Mouse (Mus musculus): ENCODE data around the gene Stxbp4.

DNA sequence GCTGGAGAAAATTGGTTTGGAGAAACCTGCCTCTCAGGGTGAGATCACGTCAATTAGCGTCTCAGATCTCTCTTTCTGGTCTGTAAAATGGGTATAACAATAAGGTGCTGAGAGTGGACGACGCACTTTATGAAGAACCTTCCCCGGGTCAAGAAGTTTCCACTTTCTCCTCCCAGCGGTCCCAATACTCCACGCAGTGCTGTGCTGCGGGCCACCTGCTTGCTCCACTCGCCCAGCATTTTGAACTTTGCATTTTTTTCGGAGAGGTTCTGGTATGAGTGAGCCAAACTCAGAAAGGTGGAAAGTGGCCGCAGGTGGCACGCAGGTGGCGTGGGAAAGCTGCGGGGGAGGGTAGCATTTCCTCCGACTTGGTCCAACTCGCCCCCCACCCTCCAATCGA is 49.2 kb upstream of the Stxbp4 start:
- TF ChIP-seq CHD2 (IDR thresholded peaks at IDR 0.05; ENCODE audit: low read depth, low read length) (no peak), MAFK (IDR thresholded peaks at IDR 0.05; ENCODE audit: insufficient read depth, low read depth, low read length) (no peak), HCFC1 (IDR thresholded peaks at IDR 0.05; ENCODE audit: borderline replicate concordance, insufficient read depth, low read length) (no peak), ZC3H11A (IDR thresholded peaks at IDR 0.05; ENCODE audit: borderline replicate concordance, low read depth, low read length) (no peak), ZNF384 (IDR thresholded peaks at IDR 0.05; ENCODE audit: low read depth, low read length) (no peak)
